Mouse (Mus musculus) megakaryocyte, embryonic 14.5 days (primary cell): Measurements from ENCODE around the gene Pnpla1.

Experiments
- FLI1 ChIP-seq: IDR thresholded peaks from 2 replicates; pipeline ENCODE4 v1.6.1; 2012; ENCODE audit warnings: low read length, inconsistent platforms, mixed read lengths
- GATA1 ChIP-seq: IDR thresholded peaks from 3 replicates; pipeline ENCODE4 v1.6.1; 2012; ENCODE audit warnings: mixed read lengths, low read length, inconsistent platforms, borderline replicate concordance

DNA sequence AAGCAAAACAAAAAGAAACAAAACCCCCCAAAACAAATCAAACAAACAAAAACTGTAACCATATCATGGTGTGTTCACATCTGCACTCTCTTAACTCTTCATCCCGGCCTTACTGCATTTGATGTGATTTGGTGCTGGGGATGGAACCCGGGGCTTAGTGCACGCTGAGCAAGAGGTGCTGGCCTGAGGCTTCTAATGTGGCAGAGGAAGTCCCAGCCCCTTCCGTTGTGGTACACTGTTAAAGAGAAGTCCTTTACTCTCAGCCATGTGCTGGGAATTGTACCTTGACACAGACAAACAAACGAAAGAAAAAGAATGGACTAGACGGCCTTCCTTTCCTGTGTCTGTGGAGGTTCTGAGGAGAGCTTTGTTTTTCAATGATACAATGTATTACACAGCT lies 63.9 kb downstream of the Pnpla1 start:
- no peak for TF ChIP-seq GATA1
- TF ChIP-seq FLI1 = no peak
